Mouse (Mus musculus) heart, embryonic 12.5 days (tissue): ENCODE measurements around the gene Dync1li2. TPM values are rescaled to one million over a fixed set of nuclear protein-coding genes. Genes with fewer than 3 reads are reported as not detected.

Source experiments
- ATAC-seq: fragments of 200-750 bp; cut with Nextera tagmentation; 2 replicates; pipeline ENCODE4 v1.8.0; 2017; ENCODE audit warnings: moderate TSS enrichment, moderate library complexity; ENCODE audit not compliant: insufficient number of reproducible peaks, low FRiP score
- H3K27ac ChIP-seq: fragments of 300-500 bp; sonication (generic); 2 replicates; pipeline ENCODE4 v1.5.1; 2016; ENCODE audit warnings: mild to moderate bottlenecking, moderate library complexity; ENCODE audit not compliant: poor library complexity, severe bottlenecking
- H3K27me3 ChIP-seq: fragments of 300-500 bp; sonication (generic); replicated peaks from 2 replicates; pipeline ENCODE4 v1.6.1; 2016; ENCODE audit warnings: mild to moderate bottlenecking, moderate library complexity
- H3K36me3 ChIP-seq: fragments of 300-500 bp; sonication (generic); 2 replicates; pipeline ENCODE4 v1.6.1; 2016; ENCODE audit warnings: mild to moderate bottlenecking, moderate library complexity
- H3K4me1 ChIP-seq: fragments of 300-500 bp; sonication (generic); replicated peaks from 2 replicates; pipeline ENCODE4 v1.6.1; 2016; ENCODE audit warnings: mild to moderate bottlenecking
- H3K4me2 ChIP-seq: fragments of 300-500 bp; sonication (generic); 2 replicates; pipeline ENCODE4 v1.6.1; 2016; ENCODE audit warnings: mild to moderate bottlenecking, moderate library complexity
- H3K4me3 ChIP-seq: fragments of 300-500 bp; sonication (generic); 2 replicates; pipeline ENCODE4 v1.5.1; 2016; ENCODE audit warnings: mild to moderate bottlenecking
- H3K9ac ChIP-seq: fragments of 300-500 bp; sonication (generic); 2 replicates; pipeline ENCODE4 v1.6.1; 2016; ENCODE audit warnings: mild to moderate bottlenecking, moderate library complexity
- H3K9me3 ChIP-seq: fragments of 300-500 bp; sonication (generic); replicated peaks from 2 replicates; pipeline ENCODE4 v1.6.1; 2016; ENCODE audit warnings: mild to moderate bottlenecking, moderate library complexity
- WGBS: fragments of 180-500 bp; shearing (Covaris S2); methylation state at CpG from one replicate; pipeline ENCODE4 v1.1.7; 2016; 5-methylcytosine and 5-hydroxymethylcytosine counted together
- polyA plus RNA-seq: library from polyadenylated mRNA; unstranded; fragments of >200 nt; fragmentation: Nextera tagmentation; extraction: Ambion mirVana; gene quantifications from 2 replicates; pipeline ENCODE4 v1.2.1, GENCODE M21; 2016

Gene Dync1li2
- polyA plus RNA-seq, 1 experiment from 2014 or later = 69.1 TPM

GRCm38 (mm10) chr8:104414204-104414603 is 28.6 kb downstream of the Dync1li2 start:
- H3K4me2 ChIP-seq = no peak overlapping the region
- no peak overlapping the region for H3K9ac ChIP-seq
- no peaks in the 10 kb centered on the region for H3K27me3 ChIP-seq
- peaks cover 16% of the 10 kb centered on the region for H3K4me1 ChIP-seq
- no peaks in the 10 kb centered on the region for H3K9me3 ChIP-seq
- H3K36me3 ChIP-seq = peaks cover 29% of the 10 kb centered on the region
- no peak overlapping the region for H3K27ac ChIP-seq
- H3K4me3 ChIP-seq = no peak overlapping the region
- no peak for ATAC-seq
- 53% methylated on average over 3 of the region's 3 CpGs for WGBS

- Histone ChIP-seq H3K4me2 (no peak overlapping the region), H3K36me3 (peaks cover 24% of the 10 kb centered on the region), H3K9ac (no peak overlapping the region), H3K27me3 (no peaks in the 10 kb centered on the region), H3K9me3 (no peaks in the 10 kb centered on the region), H3K4me3 (no peak overlapping the region), H3K4me1 (peaks cover 16% of the 10 kb centered on the region), H3K27ac (no peak overlapping the region)
- WGBS = 56% methylated on average over 4 of the region's 4 CpGs
- no peak for ATAC-seq
Observed at GRCm38 (mm10) chr8:104413770-104414169, 29.1 kb downstream of the Dync1li2 start.

DNA sequence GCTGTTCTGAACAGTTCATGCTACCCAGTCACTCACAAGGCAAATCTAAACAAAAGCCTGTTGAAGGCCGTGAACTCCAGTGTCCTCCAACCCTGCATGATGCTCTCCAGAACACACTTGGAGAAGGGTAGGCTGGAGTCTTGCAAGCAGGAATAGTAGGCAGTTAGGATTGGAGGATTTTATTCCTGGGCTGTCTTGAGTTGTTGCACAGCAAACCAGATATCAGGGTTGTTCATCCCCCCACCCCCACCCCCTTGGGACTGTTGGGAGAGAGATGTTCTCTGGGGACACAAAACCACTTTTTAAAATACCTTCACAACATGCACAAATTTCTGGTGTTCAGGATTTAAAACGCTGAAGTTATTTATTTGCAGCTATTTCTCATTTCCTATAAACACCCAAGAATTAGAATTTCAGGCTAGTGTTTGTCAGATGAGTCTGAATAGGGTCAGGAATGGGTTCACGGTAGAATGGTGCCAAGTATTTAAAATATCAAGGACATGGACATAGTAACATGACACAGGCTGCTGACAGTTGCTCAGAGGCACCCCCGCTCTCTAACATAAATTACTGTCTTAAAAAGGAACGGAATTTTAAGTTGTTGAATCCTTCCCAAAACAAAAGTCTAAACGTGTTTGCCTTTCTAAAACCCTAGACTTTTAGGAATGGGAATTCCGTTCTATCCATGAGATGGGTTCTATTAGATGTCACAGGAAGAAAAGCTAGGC is 29.9 kb downstream of the Dync1li2 start:
- H3K9me3 ChIP-seq = no peaks in the 10 kb centered on the region
- H3K27me3 ChIP-seq = no peaks in the 10 kb centered on the region
- ATAC-seq = no peak
- peaks cover 19% of the 10 kb centered on the region for H3K36me3 ChIP-seq
- WGBS = 48% methylated on average over 7 of the region's 7 CpGs
- no peak overlapping the region for H3K9ac ChIP-seq
- H3K4me1 ChIP-seq = peaks cover 16% of the 10 kb centered on the region
- H3K27ac ChIP-seq = no peak overlapping the region
- no peak overlapping the region for H3K4me3 ChIP-seq
- H3K4me2 ChIP-seq = no peak overlapping the region

DNA sequence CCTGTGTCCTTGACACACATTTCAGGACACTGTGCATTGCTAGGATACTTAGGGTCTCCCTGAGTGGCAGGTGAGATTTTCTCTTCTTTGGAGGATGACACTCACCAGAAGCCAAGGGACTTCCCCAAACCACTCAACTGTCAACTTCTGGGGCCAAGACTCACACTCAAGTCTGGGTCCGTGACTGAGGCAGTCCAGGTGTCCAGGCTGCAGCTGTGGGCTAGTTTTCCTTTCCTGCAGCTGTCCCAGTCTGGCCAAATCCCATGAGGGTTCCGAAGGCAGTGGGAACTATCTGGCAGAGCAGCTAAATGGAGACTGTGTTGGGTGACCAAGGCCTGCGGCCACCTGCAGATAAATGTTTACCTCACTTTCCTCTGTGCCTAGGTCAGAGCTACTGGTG is 30.9 kb downstream of the Dync1li2 start:
- WGBS = 73% methylated on average over 3 of the region's 3 CpGs
- Histone ChIP-seq H3K9me3 (no peaks in the 10 kb centered on the region), H3K27ac (no peak overlapping the region)

DNA sequence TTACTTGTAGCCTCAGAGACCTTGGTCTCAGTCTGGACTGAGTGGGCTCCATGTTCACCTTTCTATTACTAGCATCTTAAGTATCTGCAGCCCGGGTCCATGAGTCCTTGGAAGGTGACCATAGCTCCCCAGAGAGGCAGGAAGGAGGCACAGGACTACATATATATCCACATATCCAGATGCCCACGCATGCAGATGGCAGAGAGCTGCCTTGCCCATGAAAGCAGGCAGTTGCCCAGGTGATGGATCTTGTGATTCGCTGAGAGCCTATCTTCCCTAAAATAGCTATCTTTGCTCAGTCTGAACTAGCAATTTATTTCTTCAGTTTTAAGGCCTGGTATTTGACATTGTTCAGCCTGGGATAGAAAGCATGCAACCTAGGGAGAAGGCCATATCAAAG is 31.4 kb downstream of the Dync1li2 start:
- WGBS = 82% methylated on average over 3 of the region's 3 CpGs

More for the DNA sequence above, 30.9 kb downstream of the Dync1li2 start:
- ATAC-seq = no peak
- H3K27me3 ChIP-seq = no peaks in the 10 kb centered on the region
- H3K4me2 ChIP-seq = no peak overlapping the region
- H3K4me1 ChIP-seq = peaks cover 16% of the 10 kb centered on the region
- H3K36me3 ChIP-seq = peaks cover 9% of the 10 kb centered on the region
- no peak overlapping the region for H3K9ac ChIP-seq
- H3K4me3 ChIP-seq = no peak overlapping the region

GRCm38 (mm10) chr8:104410628-104411273 is 32.1 kb downstream of the Dync1li2 start:
- Histone ChIP-seq H3K4me1 (peaks cover 18% of the 10 kb centered on the region), H3K27me3 (no peaks in the 10 kb centered on the region), H3K9ac (no peak overlapping the region), H3K4me2 (no peak overlapping the region), H3K4me3 (no peak overlapping the region), H3K27ac (no peak overlapping the region), H3K36me3 (peaks cover 5% of the 10 kb centered on the region), H3K9me3 (no peaks in the 10 kb centered on the region)
- no peak for ATAC-seq
- 66% methylated on average over 7 of the region's 7 CpGs for WGBS

More for the DNA sequence above, 31.4 kb downstream of the Dync1li2 start:
- Histone ChIP-seq H3K4me2 (no peak overlapping the region), H3K9ac (no peak overlapping the region), H3K9me3 (no peaks in the 10 kb centered on the region), H3K27ac (no peak overlapping the region), H3K4me1 (peaks cover 16% of the 10 kb centered on the region), H3K27me3 (no peaks in the 10 kb centered on the region), H3K36me3 (peaks cover 5% of the 10 kb centered on the region), H3K4me3 (no peak overlapping the region)
- no peak for ATAC-seq

- ATAC-seq = no peak
- 69% methylated on average over 7 of the region's 7 CpGs for WGBS
- no peak overlapping the region for H3K4me3 ChIP-seq
- no peak overlapping the region for H3K9ac ChIP-seq
- H3K27me3 ChIP-seq = no peaks in the 10 kb centered on the region
- no peak overlapping the region for H3K27ac ChIP-seq
- H3K36me3 ChIP-seq = no peaks in the 10 kb centered on the region
- no peaks in the 10 kb centered on the region for H3K9me3 ChIP-seq
- H3K4me1 ChIP-seq = peaks cover 16% of the 10 kb centered on the region
- no peak overlapping the region for H3K4me2 ChIP-seq
Observed at GRCm38 (mm10) chr8:104408328-104409110, 34.3 kb downstream of the Dync1li2 start.

DNA sequence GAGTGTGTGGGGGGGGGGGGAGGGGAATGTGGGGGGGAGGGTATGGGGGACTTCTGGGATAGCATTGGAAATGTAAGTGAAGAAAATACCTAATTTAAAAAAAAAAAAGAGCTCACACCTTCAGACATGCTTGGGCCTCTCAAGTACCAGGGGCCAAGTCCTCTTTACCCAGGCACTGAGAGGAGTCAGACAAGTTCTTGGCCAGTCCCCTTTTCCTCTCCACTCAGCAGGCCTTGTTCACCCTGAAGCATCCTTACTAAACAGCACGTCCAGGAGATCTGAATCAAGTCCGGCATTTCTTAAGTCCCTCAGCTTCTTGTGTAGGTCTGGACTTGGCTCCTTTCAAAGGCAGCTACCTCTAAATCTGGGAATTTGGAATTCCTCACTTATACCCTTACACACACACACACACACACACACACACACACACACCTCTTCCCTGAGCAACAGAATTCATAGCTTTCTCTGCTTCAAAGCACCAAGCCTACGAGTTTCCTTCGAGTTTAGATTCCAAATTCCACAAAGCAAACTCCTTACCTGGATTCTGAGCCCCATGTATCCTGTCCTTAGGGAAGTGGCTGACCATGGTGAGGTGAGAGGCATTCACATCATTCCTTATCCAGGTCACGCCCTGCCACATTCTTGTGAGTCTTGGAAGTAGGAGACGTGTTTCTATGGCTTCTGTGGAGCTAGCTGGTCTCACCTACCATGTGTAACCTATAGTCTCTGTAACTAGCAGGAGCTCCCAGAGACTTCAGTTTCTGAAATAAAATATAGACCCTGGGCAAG is 36.3 kb downstream of the Dync1li2 start:
- H3K27ac ChIP-seq = no peak overlapping the region

GRCm38 (mm10) chr8:104405430-104406187 is 37.2 kb downstream of the Dync1li2 start:
- Histone ChIP-seq H3K9me3 (no peaks in the 10 kb centered on the region), H3K4me1 (peaks cover 9% of the 10 kb centered on the region), H3K36me3 (no peaks in the 10 kb centered on the region), H3K27ac (no peak overlapping the region), H3K4me3 (no peak overlapping the region), H3K4me2 (no peak overlapping the region), H3K9ac (no peak overlapping the region), H3K27me3 (no peaks in the 10 kb centered on the region)
- ATAC-seq = no peak
- WGBS = 49% methylated on average over 15 of the region's 15 CpGs

More for the DNA sequence above, 36.3 kb downstream of the Dync1li2 start:
- Histone ChIP-seq H3K27me3 (no peaks in the 10 kb centered on the region), H3K9ac (no peak overlapping the region), H3K4me2 (no peak overlapping the region), H3K4me3 (no peak overlapping the region), H3K9me3 (no peaks in the 10 kb centered on the region), H3K36me3 (no peaks in the 10 kb centered on the region), H3K4me1 (peaks cover 9% of the 10 kb centered on the region)
- 73% methylated on average over 6 of the region's 6 CpGs for WGBS
- no peak for ATAC-seq

GRCm38 (mm10) chr8:104403596-104403995 is 39.3 kb downstream of the Dync1li2 start:
- WGBS = 77% methylated on average over 3 of the region's 3 CpGs
- H3K9me3 ChIP-seq = no peaks in the 10 kb centered on the region
- H3K9ac ChIP-seq = no peak overlapping the region
- H3K27me3 ChIP-seq = no peaks in the 10 kb centered on the region
- no peaks in the 10 kb centered on the region for H3K36me3 ChIP-seq
- H3K4me1 ChIP-seq = peaks cover 12% of the 10 kb centered on the region
- ATAC-seq = no peak
- no peak overlapping the region for H3K4me3 ChIP-seq
- no peak overlapping the region for H3K27ac ChIP-seq
- no peak overlapping the region for H3K4me2 ChIP-seq
